Mouse (Mus musculus): Measurements from ENCODE around the gene B3gnt8. TPM values are rescaled to one million over a fixed set of nuclear protein-coding genes. Genes with fewer than 3 reads are reported as not detected.

Gene B3gnt8
- 0.39 TPM for polyA plus RNA-seq (2017; shearing (Covaris generic))

DNA sequence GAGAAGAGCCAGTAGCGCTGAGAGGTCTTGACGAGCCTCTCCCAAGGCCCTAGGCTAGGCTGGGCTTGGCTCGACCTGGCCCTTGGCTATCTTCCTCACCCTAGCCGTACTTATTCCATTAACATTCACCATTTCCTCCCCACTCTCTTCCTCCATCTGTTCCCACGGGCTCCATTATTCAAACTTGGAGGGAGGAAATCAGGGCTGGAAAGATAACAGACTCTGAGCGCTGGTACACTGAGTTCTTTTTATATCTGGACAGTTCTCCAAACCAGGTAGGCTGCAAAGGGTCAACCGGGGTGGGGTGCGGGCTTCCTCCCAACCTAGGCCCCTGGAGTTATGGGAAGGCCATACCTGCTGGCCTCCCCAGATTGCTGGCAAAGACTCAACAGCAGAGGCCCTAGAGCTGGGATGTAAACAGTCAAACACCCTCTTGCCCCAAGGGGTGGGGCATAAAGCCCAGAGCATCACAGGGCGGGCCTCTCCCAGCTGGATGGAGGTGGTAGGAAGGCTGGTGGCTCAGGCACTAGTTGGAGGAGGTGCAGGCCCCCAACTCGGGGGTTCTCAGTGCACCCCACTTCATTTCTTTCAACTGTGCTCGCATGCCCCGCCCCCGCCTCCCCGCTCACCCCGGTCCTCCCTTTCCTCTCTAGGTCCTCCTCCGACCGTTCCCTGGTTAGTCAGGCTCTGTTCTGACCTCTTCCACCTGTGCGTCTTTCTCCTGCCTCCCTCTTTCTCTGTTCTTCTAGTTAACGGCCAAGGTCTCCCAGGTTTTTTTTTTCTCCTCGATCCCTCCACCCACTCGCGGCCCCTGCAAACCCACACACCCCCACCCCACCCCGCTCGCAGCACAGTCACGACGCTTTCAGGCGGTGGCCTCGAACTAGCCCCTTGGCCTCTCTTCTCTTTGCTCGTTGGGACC is at the start of gene B3gnt8:
Gene B3gnt8 (plus strand): TSS at position 146 of the 922 bp plus-strand sequence.

DNA sequence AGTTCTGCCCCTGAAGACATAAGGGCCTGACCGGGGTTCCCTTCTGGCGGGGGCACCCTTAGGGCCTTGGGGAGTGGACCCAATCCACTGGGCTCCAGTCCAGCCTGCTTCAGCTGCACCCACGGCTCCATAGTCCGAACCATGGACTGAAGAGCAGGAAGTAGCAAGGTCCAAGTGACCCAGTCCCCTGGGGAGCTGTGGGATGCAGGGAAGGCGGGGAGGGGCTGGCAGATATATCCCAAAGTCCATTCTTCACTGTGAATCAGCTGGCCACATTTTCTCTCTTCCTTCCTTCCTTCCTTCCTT is 10.8 kb upstream of the B3gnt8 start, which contains the start of gene Erich4:
Gene Erich4 (minus strand): TSS at position 187 of the 306 bp plus-strand sequence.

DNA sequence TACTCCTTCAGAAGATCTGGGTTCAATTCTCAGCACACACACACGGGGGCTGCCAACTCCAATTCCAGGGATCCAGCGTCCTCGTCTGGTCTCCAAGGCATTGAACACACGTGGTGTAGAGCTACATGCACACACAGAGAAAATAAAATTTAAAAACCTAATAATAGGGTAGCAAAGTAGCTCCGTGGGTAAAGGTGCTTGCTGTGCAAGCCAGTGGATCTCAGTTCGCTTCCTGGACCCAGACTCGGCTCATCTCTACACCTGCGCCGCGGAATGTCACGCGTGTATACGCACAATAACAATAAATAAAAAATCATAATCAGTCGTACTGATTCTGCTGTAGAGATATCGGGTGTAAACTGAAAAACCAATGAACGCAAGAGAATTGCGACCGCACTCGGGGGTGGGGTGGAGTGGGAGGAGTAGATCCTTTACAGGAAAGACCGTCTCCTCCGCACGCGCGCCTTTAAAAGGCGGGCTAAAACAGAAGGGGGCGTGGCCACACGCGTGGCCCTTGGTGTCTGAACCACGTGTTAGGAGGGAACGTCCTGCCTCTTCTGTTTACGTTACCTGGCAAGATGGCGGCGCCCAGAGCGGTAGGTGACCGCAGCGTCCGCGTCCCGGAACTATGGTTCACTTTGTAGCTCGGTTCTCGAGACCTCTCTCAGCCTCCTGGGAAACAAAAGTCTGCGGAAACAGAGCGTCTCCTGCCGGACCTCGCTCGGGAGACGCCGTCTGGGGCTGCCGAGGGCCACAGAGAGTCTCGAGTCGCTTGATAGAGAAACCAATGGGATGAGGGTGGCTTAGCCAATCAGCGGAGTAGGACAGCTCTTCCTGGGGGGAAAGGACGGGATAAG is 7.4 kb upstream of the B3gnt8 start, which contains the start of gene Dmac2:
Gene Dmac2 (plus strand): TSS at position 550 of the 857 bp plus-strand sequence.

DNA sequence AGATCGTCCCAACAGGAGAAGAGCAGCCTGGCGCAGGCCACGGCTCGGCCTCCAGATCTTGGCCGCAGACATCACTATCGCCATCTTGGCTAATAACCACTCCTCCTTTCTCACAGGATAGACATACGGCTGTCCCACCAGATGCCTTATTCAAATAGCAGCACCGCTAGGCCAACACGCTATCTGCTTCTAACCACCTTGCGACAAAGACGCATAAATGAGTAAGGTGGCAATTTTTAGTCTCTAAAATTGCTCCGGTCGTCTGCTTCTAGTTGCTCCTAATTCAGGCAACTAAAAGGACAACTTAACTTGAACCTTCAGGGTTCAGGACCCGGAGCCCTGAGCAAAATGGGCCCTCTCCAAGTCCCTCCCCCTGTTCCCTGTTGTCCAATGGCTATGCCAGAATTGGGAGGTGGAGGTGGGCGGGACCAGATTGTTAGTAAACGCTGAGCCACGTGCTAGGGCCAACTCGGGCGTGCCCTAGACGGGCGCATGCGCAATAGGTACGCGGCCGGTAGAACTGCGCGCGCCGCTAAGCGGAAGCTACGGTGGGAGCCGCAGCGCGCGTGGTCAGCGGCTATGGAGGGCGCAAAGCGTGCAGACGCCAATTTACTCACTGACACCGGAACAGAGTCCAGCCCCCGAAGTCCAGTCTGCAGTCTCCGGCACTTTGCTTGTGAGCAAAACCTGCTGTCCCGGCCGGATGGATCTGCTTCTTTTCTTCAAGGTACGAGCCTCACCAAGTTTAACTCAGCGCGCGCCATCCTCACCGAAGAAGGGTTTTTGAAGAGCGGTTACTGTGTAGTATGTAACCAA is 32.4 kb downstream of the B3gnt8 start, which contains the start of the genes Bckdha and Exosc5:
Gene Bckdha (minus strand): TSS at position 325 of the 816 bp plus-strand sequence.
Gene Exosc5 (plus strand): TSS at position 508 of the 816 bp plus-strand sequence.

DNA sequence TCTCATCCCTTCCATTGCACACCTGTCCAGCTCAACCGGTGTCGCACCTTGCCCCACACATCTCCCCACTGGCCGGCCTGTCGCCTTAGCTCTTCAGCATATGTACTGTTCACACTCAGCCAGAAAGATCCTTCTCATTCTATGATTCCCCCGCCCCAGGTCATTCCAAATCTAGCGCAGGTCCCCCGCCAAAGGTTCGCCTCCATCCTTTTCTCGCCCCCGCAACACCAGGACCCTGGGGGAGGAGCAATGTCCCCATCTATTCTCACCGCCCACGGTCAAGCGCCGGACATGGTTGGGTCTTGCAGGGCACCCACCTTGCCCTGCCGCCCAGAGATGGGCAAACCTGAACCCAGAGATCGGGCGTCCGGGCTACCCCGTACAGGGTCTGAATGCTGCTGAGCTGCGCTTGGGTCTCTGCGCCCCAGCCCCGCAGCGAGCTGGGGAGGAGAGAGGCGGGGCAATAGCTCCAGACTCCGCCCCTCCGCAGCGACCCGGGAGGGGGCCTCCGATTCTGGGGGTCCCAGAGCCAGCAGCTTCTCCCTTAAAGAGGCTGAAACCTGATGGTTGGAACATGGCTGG is 48.4 kb downstream of the B3gnt8 start, which contains the start of gene Tmem91:
Gene Tmem91 (minus strand): TSS at position 448 of the 582 bp plus-strand sequence.

DNA sequence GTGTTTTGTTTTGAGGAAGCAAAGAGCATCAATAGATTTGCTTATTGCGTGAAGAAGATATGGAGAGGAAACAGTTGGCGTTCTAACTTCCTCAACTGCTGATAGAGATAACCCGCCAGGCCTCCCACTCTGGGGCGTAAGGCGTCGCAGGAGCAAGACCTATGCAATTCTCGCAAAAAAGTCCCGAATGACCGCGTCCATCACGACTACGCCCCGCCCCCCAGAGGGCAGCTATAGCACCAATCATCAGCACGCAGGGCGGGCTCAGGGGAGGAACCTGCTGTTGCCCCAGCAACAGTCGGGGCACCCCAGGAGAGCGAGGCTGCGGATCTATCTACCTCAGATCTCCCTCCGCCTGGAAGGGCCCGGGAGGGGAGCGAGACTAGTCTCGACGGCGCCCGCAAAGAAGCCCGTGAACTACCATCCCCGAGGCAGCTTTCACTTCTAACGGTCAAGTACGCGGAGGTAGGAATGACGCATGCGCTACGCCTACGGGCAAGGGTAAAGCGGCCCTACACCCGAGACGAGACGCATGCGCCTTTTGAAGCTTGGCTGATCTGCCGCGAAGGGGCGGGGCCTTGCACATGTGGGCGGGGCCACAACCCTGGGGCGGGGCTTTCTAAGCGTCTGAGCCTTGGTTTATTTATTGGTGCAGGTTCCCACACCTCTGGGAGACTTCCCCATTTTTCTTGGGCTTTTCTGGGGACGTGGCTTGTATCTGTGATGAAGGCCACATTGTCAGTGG is 54.2 kb downstream of the B3gnt8 start, which contains the start of gene B9d2:
Gene B9d2 (plus strand): TSS at position 267 of the 745 bp plus-strand sequence.

Other genes starting within 250 kb of the B3gnt8 start
- 19.4 TPM for gene Lipe, start 227.9 kb upstream of the B3gnt8 start, polyA plus RNA-seq (2017; shearing (Covaris generic))
- not detected for gene Cxcl17, start 213.8 kb upstream of the B3gnt8 start, polyA plus RNA-seq (2017; shearing (Covaris generic))
- 0.72 TPM for gene Ceacam1, start 149.1 kb upstream of the B3gnt8 start, polyA plus RNA-seq (2017; shearing (Covaris generic))
- gene Ceacam2, start 86.8 kb upstream of the B3gnt8 start, polyA plus RNA-seq (2017; shearing (Covaris generic)) = 0.39 TPM
- 0.19 TPM for gene Erich4, start 10.8 kb upstream of the B3gnt8 start, polyA plus RNA-seq (2017; shearing (Covaris generic))
- gene Dmac2, start 7.2 kb upstream of the B3gnt8 start, polyA plus RNA-seq (2017; shearing (Covaris generic)) = 64.9 TPM
- 48.4 TPM for gene Bckdha, start 32.3 kb downstream of the B3gnt8 start, polyA plus RNA-seq (2017; shearing (Covaris generic))
- 127 TPM for gene Exosc5, start 32.5 kb downstream of the B3gnt8 start, polyA plus RNA-seq (2017; shearing (Covaris generic))
- gene Tmem91, start 48.5 kb downstream of the B3gnt8 start, polyA plus RNA-seq (2017; shearing (Covaris generic)) = 3.0 TPM
- gene B9d2, start 54.1 kb downstream of the B3gnt8 start, polyA plus RNA-seq (2017; shearing (Covaris generic)) = 39.9 TPM
- 150 TPM for gene Tgfb1, start 60.3 kb downstream of the B3gnt8 start, polyA plus RNA-seq (2017; shearing (Covaris generic))
- 72.4 TPM for gene Ccdc97, start 92.4 kb downstream of the B3gnt8 start, polyA plus RNA-seq (2017; shearing (Covaris generic))
- 122 TPM for gene Hnrnpul1, start 128.1 kb downstream of the B3gnt8 start, polyA plus RNA-seq (2017; shearing (Covaris generic))
- 21.1 TPM for gene Axl, start 162.1 kb downstream of the B3gnt8 start, polyA plus RNA-seq (2017; shearing (Covaris generic))
- gene Cyp2s1, start 190.3 kb downstream of the B3gnt8 start, polyA plus RNA-seq (2017; shearing (Covaris generic)) = 2.6 TPM

Measured in CD4-positive, CD25-positive, alpha-beta regulatory T cell (primary cell).